Mouse (Mus musculus) adrenal gland, adult 2 months (tissue): ENCODE data around the gene Spata31d1a. TPM values are rescaled to one million over a fixed set of nuclear protein-coding genes. Genes with fewer than 3 reads are reported as not detected.
"Not testable (repeated sequence)": the region's sequence is repeated elsewhere in the genome, so short reads cannot be mapped to it uniquely, and the experiment has no call there.

Experiments used
- DNase-seq: peaks from one replicate; pipeline ENCODE4 v3.0.0; 2021
- long read RNA-seq: library from polyadenylated mRNA; stranded (forward); transcript quantifications from one replicate; pipeline ENCODE4 v2.0.0, GENCODE M21; 2021
- polyA plus RNA-seq: library from polyadenylated mRNA; depleted of rRNA; stranded (reverse); fragments of >200 nt; gene quantifications from 2 replicates; pipeline ENCODE4 v1.2.3, GENCODE M21; 2012; rRNA removed
- total RNA-seq, 2 experiments: library from RNA; stranded (reverse); gene quantifications; 2 replicates each; pipeline ENCODE4 v1.2.3; 2021

Gene Spata31d1a
- total RNA-seq (not detected), polyA plus RNA-seq (not detected in 2 replicates)
- long read RNA-seq = 0 reads

GRCm38 (mm10) chr13:59710230-59710629 is at the start of gene Spata31d1a:
Spata31d1a (minus strand) TSS chr13:59710330.
- no peak for DNase-seq

DNA sequence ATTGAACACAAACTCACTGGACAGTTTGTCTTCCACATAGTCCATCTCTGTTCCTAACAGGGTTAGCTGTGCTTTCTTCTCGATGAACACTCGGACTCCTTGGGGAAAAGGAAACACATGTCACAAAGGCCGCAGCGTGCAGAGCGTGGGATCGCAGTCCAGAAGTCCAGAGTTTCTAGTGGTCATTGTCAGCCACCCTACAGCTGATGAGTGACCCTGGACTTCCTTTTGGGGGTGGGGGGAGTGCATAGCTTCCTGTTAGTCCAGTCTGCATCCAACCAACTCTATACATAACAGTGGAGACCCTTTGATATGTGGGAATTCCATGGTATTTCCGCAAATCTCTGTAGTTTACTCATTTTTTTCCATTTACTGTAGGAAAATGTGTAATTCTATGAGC is 46.8 kb upstream of the Spata31d1a start:
- no peak for DNase-seq

GRCm38 (mm10) chr13:59750310-59750709 is 40.2 kb upstream of the Spata31d1a start:
- no peak for DNase-seq

- no peak for DNase-seq
These were observed 36.6 kb upstream of the Spata31d1a start, which contains the start of gene 1700014D04Rik for GRCm38 (mm10) chr13:59746711-59747110. 1700014D04Rik (minus strand) TSS chr13:59746752.

- no peak for DNase-seq
These were observed 36.0 kb upstream of the Spata31d1a start for GRCm38 (mm10) chr13:59746164-59746563.

DNA sequence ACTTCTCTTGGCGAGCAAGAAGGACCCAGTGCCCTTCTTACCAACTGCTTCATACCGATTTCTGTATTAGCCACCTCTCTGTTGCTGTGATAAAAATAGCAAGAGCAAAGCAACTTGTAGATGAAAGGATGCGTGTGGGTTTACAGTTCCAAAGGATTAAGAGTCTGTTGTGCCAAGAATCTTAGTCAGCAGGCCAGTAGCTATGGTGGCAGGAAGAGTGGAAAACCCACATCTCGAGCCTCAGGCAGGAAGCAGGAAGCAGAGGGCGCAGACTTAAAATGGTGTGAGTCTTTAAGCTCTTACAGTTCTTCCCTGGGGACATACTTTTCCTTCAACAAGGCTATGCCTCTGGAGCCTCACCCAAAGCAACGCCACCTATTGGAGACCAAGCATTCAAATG is 35.3 kb upstream of the Spata31d1a start:
- no peak for DNase-seq

- no peak for DNase-seq
These were observed 31.6 kb upstream of the Spata31d1a start for GRCm38 (mm10) chr13:59741697-59742096.

DNA sequence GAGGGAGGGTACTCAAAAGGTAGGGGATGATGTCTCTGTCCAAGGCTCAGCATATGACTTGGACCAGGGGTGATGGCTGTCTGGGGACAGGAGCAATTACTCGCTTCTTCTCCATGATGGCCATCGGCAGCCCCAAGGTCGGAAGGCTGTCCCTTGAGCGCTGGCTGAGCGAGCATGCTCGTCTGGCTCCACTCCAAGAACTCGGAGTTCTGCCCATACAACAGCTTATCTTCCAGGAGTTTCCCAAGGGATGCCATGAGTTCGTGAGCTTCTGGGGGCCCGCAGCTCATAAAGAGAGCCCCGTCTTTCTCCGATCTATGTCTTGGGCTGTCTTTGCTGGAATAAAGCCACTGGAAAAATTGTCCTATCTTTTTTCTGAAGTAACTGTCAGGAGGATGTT is 31.0 kb upstream of the Spata31d1a start:
- DNase-seq = peak; percentile 57

GRCm38 (mm10) chr13:59739397-59739796 is 29.3 kb upstream of the Spata31d1a start:
- no peak for DNase-seq

DNA sequence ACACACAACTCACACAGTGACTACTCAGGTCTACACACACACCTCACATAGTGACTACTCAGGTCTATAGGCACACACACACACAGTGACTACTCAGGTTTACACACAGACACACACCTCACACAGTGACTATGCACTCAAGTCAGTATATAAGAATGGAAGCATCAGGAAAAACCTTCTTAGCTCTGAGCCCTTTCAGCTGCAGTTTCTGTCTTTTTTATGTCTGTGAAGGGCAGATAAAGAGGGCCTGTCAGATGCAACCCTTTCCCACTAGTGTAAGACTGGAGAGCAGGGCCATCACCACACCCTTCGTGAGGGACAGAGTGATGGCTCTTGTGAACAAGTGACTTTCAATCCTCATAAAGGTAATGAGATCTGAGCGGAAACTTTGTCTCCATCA is 28.3 kb upstream of the Spata31d1a start:
- DNase-seq = no peak

GRCm38 (mm10) chr13:59735190-59735589 is 25.1 kb upstream of the Spata31d1a start:
- DNase-seq = no peak

DNA sequence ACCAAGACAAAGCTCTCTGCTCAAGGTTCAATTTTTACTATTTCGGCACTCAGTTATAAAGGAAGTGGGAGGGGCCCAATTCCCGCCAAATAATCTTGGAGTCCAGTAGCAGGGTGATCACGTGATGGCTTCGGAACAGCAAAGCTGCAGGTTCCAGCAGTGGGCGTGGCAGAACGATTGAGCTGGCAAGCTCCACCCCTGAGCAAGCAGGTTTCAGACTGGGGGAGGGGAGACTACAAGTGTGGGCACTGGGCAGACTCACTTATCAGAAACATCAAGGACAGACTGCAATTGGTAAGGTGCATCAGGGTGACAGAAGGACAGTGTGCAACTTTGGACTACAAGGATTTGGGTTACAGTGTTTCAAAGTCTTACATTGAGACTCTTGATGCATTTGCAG is 24.2 kb upstream of the Spata31d1a start:
- not testable (repeated sequence) for DNase-seq

DNA sequence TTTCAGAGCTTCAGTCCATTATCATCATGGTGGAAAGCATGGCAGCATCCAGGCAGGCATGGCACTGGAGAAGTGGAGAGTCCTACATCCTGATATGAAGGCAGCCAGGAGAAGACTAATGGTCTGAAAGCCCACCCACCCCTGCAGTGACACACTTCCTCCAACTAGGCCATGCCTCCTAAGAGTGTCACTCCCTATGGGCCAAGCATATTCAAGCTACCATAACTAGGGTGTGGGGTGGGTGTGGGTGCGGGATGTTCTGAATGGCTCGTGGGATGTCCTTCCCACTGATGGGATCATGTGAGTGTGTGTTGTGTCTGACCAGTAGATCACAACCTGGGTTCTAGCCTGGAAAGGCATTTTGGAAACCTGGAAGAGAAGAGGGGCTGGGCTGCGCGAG is 23.8 kb upstream of the Spata31d1a start:
- DNase-seq = no peak

DNA sequence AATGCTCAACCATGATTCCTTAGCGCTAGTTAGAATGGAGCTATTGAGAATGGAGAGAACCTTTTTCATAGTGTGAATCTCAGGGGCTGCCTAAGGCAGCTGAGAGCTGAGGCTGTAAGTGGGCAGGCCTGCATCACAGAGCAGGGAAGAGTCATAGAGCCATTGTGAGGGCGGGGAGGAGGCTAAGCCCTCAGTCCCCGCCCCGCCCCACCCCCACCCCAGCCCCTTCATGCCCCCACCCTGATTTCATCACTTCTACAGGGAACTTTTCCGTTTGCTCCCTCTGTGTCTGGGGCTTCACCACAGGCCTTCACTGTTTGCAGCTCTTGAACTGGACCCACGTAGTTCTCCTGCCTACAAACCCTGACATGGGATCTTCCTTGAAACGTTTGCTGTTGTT is 21.5 kb upstream of the Spata31d1a start, which contains the start of gene Spata31d1d:
Gene Spata31d1d (minus strand): TSS at position 101 of the 400 bp plus-strand sequence.
- DNase-seq = no peak

GRCm38 (mm10) chr13:59728378-59729093 is 18.4 kb upstream of the Spata31d1a start:
- peak; percentile 72 for DNase-seq

- no peak for DNase-seq
These were observed 16.2 kb upstream of the Spata31d1a start for GRCm38 (mm10) chr13:59726139-59726867.

DNA sequence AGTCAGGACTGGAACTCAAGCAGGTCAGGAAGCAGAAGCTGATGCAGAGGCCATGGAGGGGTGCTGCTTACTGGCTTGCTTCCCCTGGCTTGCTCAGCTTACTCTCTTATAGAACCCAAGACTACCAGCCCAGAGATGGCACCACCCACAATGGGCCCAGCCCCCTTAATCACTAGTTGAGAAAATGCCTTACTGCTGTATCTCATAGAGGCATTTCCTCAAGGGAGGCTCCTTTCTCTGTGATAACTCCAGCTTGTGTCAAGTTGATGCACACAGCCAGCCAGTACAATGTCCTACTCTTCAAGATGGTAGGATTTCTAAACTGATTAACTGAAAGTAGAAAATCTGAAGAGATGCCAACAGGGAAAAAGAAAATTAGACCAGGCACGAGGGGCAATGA is 12.0 kb upstream of the Spata31d1a start:
- not testable (repeated sequence) for DNase-seq

GRCm38 (mm10) chr13:59719475-59719874 is 9.3 kb upstream of the Spata31d1a start:
- DNase-seq = no peak

GRCm38 (mm10) chr13:59718857-59719440 is 8.8 kb upstream of the Spata31d1a start:
- DNase-seq = not testable (repeated sequence)

- no peak for DNase-seq
These were observed 3.6 kb upstream of the Spata31d1a start for GRCm38 (mm10) chr13:59713710-59714109.

DNA sequence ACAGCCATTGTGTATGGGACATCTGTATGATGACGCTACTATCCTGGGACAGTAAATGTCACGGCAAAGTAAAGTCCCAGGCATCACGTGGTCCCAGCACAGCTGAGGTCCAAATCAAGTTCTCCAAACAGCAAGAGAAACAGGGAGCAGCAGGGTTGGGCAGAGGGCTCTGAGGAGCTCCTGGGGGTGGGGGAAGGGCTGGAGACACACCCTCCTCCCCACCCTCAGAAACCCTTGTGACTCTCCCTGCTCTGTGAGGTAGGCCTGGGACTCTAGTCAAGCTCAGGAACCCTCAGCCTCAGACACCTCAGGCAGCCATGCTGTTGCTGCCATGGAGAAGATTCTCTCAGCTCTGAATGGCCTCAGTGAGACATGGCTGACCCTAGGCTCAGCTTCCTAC is 1.9 kb upstream of the Spata31d1a start, which contains the start of gene Spata31d1b:
Gene Spata31d1b (plus strand): TSS at position 301 of the 400 bp plus-strand sequence.
- not testable (repeated sequence) for DNase-seq

- DNase-seq = peak; percentile 19
These were observed 5.6 kb downstream of the Spata31d1a start for GRCm38 (mm10) chr13:59704562-59704961.

GRCm38 (mm10) chr13:59703514-59703913 is 6.6 kb downstream of the Spata31d1a start:
- DNase-seq = no peak
